26 mouse cellular contexts compared by ENCODE assay signal in the genomic region with DNA sequence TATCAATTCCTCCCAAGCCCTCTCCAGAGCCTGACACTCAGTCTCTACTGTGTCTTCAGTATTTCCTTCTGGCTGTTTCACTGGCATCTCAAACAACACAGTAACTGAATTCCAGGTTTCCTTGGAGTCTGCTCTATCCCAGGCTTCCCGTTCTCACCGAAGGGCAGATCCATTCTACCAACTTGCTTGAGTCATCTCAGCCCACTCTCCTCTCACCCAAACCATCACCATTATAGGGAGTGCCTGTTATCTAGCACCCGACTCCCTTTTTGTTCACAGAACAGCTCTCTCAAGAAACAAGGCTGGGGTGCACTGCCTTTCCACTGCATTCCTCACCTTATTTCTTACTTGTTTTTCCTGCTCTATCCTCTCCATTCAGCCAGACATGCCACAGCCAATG.
"Had no signal": no experiment of that assay in that cellular context is flagged by ENCODE, and none has a peak within 500 bp of the region (broad histone marks: within the 10 kb centered on the region; RNA-seq: fewer than 3 reads in every experiment).

No protein-coding gene starts in this region.

- H3K27ac ChIP-seq: gastrocnemius, adult 2 months; heart, embryonic 10.5 days; hindbrain, embryonic 10.5 days; hindbrain, embryonic 12.5 days; hindbrain, embryonic 15.5 days; hindbrain, postnatal 0 days; kidney, embryonic 15.5 days; kidney, postnatal 0 days; limb, embryonic 13.5 days; limb, embryonic 15.5 days; liver, embryonic 12.5 days; liver, embryonic 14.5 days had no signal

- H3K4me2 ChIP-seq: heart, embryonic 12.5 days; hindbrain, embryonic 12.5 days; hindbrain, embryonic 15.5 days; kidney, embryonic 15.5 days; limb, embryonic 13.5 days; limb, embryonic 15.5 days; liver, embryonic 12.5 days had no signal

- DNase-seq: gastrocnemius, adult 2 months; gastrocnemius, postnatal 10 days; gastrocnemius, postnatal 25 days; heart, adult 18-20 months; heart, postnatal 10 days; heart, postnatal 4 days; kidney, adult 11 months; kidney, adult 2 months; kidney, adult 9 months; kidney, postnatal 14 days; kidney, postnatal 36 days; layer of hippocampus, adult 9-11 months; layer of hippocampus, postnatal 36 days had no signal

- H3K4me1 ChIP-seq: heart, embryonic 10.5 days; heart, embryonic 12.5 days; hindbrain, embryonic 10.5 days; hindbrain, embryonic 12.5 days; hindbrain, embryonic 15.5 days; kidney, embryonic 15.5 days; limb, embryonic 13.5 days; limb, embryonic 15.5 days had no signal

- H3K9ac ChIP-seq: heart, embryonic 12.5 days; hindbrain, embryonic 12.5 days; hindbrain, embryonic 15.5 days; kidney, embryonic 15.5 days; limb, embryonic 13.5 days; limb, embryonic 15.5 days; liver, embryonic 12.5 days; liver, embryonic 14.5 days had no signal

- ATAC-seq: hindbrain, postnatal 0 days; intestine, embryonic 16.5 days; liver, embryonic 12.5 days had no signal

- H3K27me3 ChIP-seq: heart, embryonic 12.5 days; hindbrain, embryonic 12.5 days; hindbrain, embryonic 15.5 days; kidney, embryonic 15.5 days; limb, embryonic 13.5 days; limb, embryonic 15.5 days; liver, embryonic 12.5 days had no signal

- H3K4me3 ChIP-seq: gastrocnemius, adult 2 months; heart, embryonic 10.5 days; heart, embryonic 12.5 days; hindbrain, embryonic 10.5 days; hindbrain, embryonic 12.5 days; hindbrain, embryonic 15.5 days; kidney, embryonic 15.5 days; limb, embryonic 13.5 days; limb, embryonic 15.5 days; liver, embryonic 12.5 days had no signal

- H3K9me3 ChIP-seq: heart, embryonic 10.5 days; heart, embryonic 12.5 days; hindbrain, embryonic 10.5 days; hindbrain, embryonic 12.5 days; hindbrain, embryonic 15.5 days; kidney, embryonic 15.5 days; limb, embryonic 13.5 days; limb, embryonic 15.5 days; liver, embryonic 12.5 days had no signal
